In genomic region chr14:78733366-78734076, GRCm38 (mm10) we compare ENCODE assay signal across 7 mouse cellular contexts. TPM values are rescaled to one million over a fixed set of nuclear protein-coding genes. Genes with fewer than 3 reads are reported as not detected.
DNase-seq lines count a peak whose midpoint lies in the region; ATAC-seq and TF ChIP-seq lines count a peak whose summit lies in the region.

No protein-coding gene starts in this region.

- no peak for ATAC-seq in heart, embryonic 15.5 days (replicated peaks; ENCODE audit: insufficient number of reproducible peaks, insufficient read depth, low FRiP score, low read depth)
- ATAC-seq in midbrain, postnatal 0 days (ENCODE audit: low FRiP score) = no peak

- H3K4me2 ChIP-seq in heart, embryonic 15.5 days = peak overlapping the region; percentile 97
- H3K4me2 ChIP-seq in midbrain, postnatal 0 days (ENCODE audit: low read depth, low read length, poor library complexity, severe bottlenecking) = peak overlapping the region; percentile 93

- H3K27ac ChIP-seq in ES-Bruce4 (ENCODE audit: insufficient read depth, low read length) = peak overlapping the region; percentile 63
- peak overlapping the region; percentile 88; the same call in 1 of the 2 replicates for H3K27ac ChIP-seq in heart, embryonic 15.5 days
- H3K27ac ChIP-seq in midbrain, postnatal 0 days (ENCODE audit: low read depth, low read length) = peak overlapping the region; percentile 75

- TF ChIP-seq POLR2A in ES-Bruce4 (IDR thresholded peaks at IDR 0.05; ENCODE audit: insufficient read depth, low read length) = no peak

- no peaks in the 10 kb centered on the region for H3K9me3 ChIP-seq in ES-Bruce4 (replicated peaks; ENCODE audit: control insufficient read depth, insufficient read depth, low read length, poor library complexity, severe bottlenecking)
- H3K9me3 ChIP-seq in heart, embryonic 15.5 days (replicated peaks) = no peaks in the 10 kb centered on the region
- H3K9me3 ChIP-seq in midbrain, postnatal 0 days (ENCODE audit: low read length) = no peaks in the 10 kb centered on the region

- no peaks in the 10 kb centered on the region for H3K36me3 ChIP-seq in ES-Bruce4 (ENCODE audit: control insufficient read depth, insufficient read depth, low read length, poor library complexity, severe bottlenecking)
- H3K36me3 ChIP-seq in heart, embryonic 15.5 days = no peaks in the 10 kb centered on the region
- no peaks in the 10 kb centered on the region for H3K36me3 ChIP-seq in midbrain, postnatal 0 days (ENCODE audit: insufficient read depth, low read length)

- H3K9ac ChIP-seq in ES-Bruce4 (ENCODE audit: low read depth, poor library complexity, severe bottlenecking) = peak overlapping the region; percentile 94
- H3K9ac ChIP-seq in heart, embryonic 15.5 days = peak overlapping the region; percentile 87
- H3K9ac ChIP-seq in midbrain, postnatal 0 days (replicated peaks; ENCODE audit: low read length, poor library complexity, severe bottlenecking) = peak overlapping the region; percentile 64

- H3K27me3 ChIP-seq in ES-Bruce4 (ENCODE audit: control insufficient read depth, insufficient read depth, low read length, poor library complexity, severe bottlenecking) = 0 out of 2 replicates have a peak, but pooled peaks cover 1% of the 10 kb centered on the region
- no peaks in the 10 kb centered on the region for H3K27me3 ChIP-seq in heart, embryonic 15.5 days
- no peaks in the 10 kb centered on the region for H3K27me3 ChIP-seq in midbrain, postnatal 0 days (ENCODE audit: insufficient read depth, low read length)

- TF ChIP-seq EP300 in ES-Bruce4 (IDR thresholded peaks at IDR 0.05; ENCODE audit: insufficient read depth, low read depth, low read length) = peak; percentile 74

- H3K4me3 ChIP-seq in ES-Bruce4 (ENCODE audit: low read depth, low read length) = peak overlapping the region; percentile 45; the same call in 1 of the 2 replicates
- peak overlapping the region; percentile 94 for H3K4me3 ChIP-seq in heart, embryonic 15.5 days
- H3K4me3 ChIP-seq in midbrain, postnatal 0 days (ENCODE audit: low read depth, low read length) = peak overlapping the region; percentile 85

- H3K4me1 ChIP-seq in ES-Bruce4 (ENCODE audit: control insufficient read depth, insufficient read depth, low read length) = no peaks in the 10 kb centered on the region
- peaks cover 17% of the 10 kb centered on the region for H3K4me1 ChIP-seq in heart, embryonic 15.5 days (replicated peaks)
- no peaks in the 10 kb centered on the region for H3K4me1 ChIP-seq in midbrain, postnatal 0 days (ENCODE audit: insufficient read depth, low read length)

- TF ChIP-seq CTCF in ES-Bruce4 (IDR thresholded peaks at IDR 0.05; ENCODE audit: low read depth, low read length) = no peak
- no peak for TF ChIP-seq CTCF in midbrain, postnatal 0 days (IDR thresholded peaks at IDR 0.05)

- WGBS in heart, embryonic 15.5 days = 40% methylated on average over 12 of the region's 12 CpGs
- WGBS in midbrain, postnatal 0 days = 17% methylated on average over 12 of the region's 12 CpGs

- peak; percentile 40 for DNase-seq in brain, adult 2 months (ENCODE audit: low read depth, low spot score)
- peak; percentile 45 to 69 for DNase-seq in kidney, postnatal 25 days
- peak; percentile 33 for DNase-seq in midbrain, postnatal 0 days (ENCODE audit: low spot score)
- DNase-seq in ovary, adult 18-20 months (ENCODE audit: low spot score) = no peak
- DNase-seq in spleen, postnatal 4 days (ENCODE audit: low spot score in 2 of 2) = no peak

RNA-seq across cellular contexts. Expression of gene Dgkh, which starts 0.9 kb away (rescaled TPM):
- polyA plus RNA-seq in ES-Bruce4 (2011; ENCODE audit: insufficient read depth, insufficient read length, low read depth, missing spikeins) = 11.6 and 11.7 TPM in 2 replicates
- polyA plus RNA-seq in heart, embryonic 15.5 days (2015; fragmentation: Nextera tagmentation; extraction: Ambion mirVana) = 1.4 and 1.9 TPM in 2 replicates
- 15.3 and 17.0 TPM in 2 replicates for total RNA-seq in midbrain, postnatal 0 days (2014; rRNA removed)
- polyA plus RNA-seq in midbrain, postnatal 0 days (2015; fragmentation: Nextera tagmentation; extraction: Ambion mirVana) = 2.2 and 2.8 TPM in 2 replicates

Comparison
In these comparisons a context has a peak if more than half of its experiments do, and no peak if none do; other contexts are left out.
1. DNase-seq: peak in brain, adult 2 months (single experiment), kidney, postnatal 25 days (2 of 2) and midbrain, postnatal 0 days (single experiment); none in ovary, adult 18-20 months (single experiment) and spleen, postnatal 4 days (0 of 2).
2. Peak in every context shown above with its lines, with median percentiles within 50 percentile points of each other: H3K27ac ChIP-seq, H3K4me3 ChIP-seq and H3K9ac ChIP-seq.